8 mouse cellular contexts compared by ENCODE assay signal in genomic region chr12:80574825-80575371, GRCm38 (mm10). TPM values are rescaled to one million over a fixed set of nuclear protein-coding genes. Genes with fewer than 3 reads are reported as not detected.
DNase-seq lines count a peak whose midpoint lies in the region; ATAC-seq and TF ChIP-seq lines count a peak whose summit lies in the region.

No protein-coding gene starts in this region.

- TF ChIP-seq CTCF in liver, postnatal 0 days (IDR thresholded peaks at IDR 0.05; ENCODE audit: low read depth): no peak

- no peak for TF ChIP-seq EP300 in liver, postnatal 0 days (IDR thresholded peaks at IDR 0.05; ENCODE audit: low read depth)

- H3K27me3 ChIP-seq in forebrain, embryonic 13.5 days: no peaks in the 10 kb centered on the region
- H3K27me3 ChIP-seq in hindbrain, embryonic 16.5 days (replicated peaks; ENCODE audit: control insufficient read depth, insufficient read depth, low read length): no peaks in the 10 kb centered on the region
- no peaks in the 10 kb centered on the region for H3K27me3 ChIP-seq in neural tube, embryonic 12.5 days (replicated peaks)
- H3K27me3 ChIP-seq in liver, postnatal 0 days (ENCODE audit: insufficient read depth, low read length): no peaks in the 10 kb centered on the region

- peak overlapping the region; percentile 5; the same call in 1 of the 2 replicates for H3K9ac ChIP-seq in forebrain, embryonic 13.5 days
- peak overlapping the region; percentile 5; the same call in 1 of the 2 replicates for H3K9ac ChIP-seq in hindbrain, embryonic 16.5 days (ENCODE audit: low read depth, low read length)
- peak overlapping the region; percentile 26; the same call in 1 of the 2 replicates for H3K9ac ChIP-seq in neural tube, embryonic 12.5 days
- H3K9ac ChIP-seq in liver, postnatal 0 days (replicated peaks): no peak overlapping the region

- 32% methylated on average over 15 of the region's 15 CpGs for WGBS in forebrain, embryonic 13.5 days
- WGBS in hindbrain, embryonic 16.5 days: 25% methylated on average over 15 of the region's 15 CpGs
- 22% methylated on average over 15 of the region's 15 CpGs for WGBS in neural tube, embryonic 12.5 days
- 39% methylated on average over 15 of the region's 15 CpGs for WGBS in liver, postnatal 0 days (ENCODE audit: insufficient replicate concordance)

- H3K36me3 ChIP-seq in forebrain, embryonic 13.5 days (ENCODE audit: poor library complexity, severe bottlenecking): peaks cover 23% of the 10 kb centered on the region
- no peaks in the 10 kb centered on the region for H3K36me3 ChIP-seq in hindbrain, embryonic 16.5 days (ENCODE audit: control insufficient read depth, insufficient read depth, low read length)
- no peaks in the 10 kb centered on the region; the same call in 1 of the 2 replicates for H3K36me3 ChIP-seq in neural tube, embryonic 12.5 days
- H3K36me3 ChIP-seq in liver, postnatal 0 days (replicated peaks; ENCODE audit: insufficient read depth, low read length): no peaks in the 10 kb centered on the region

- H3K4me3 ChIP-seq in forebrain, embryonic 13.5 days: no peak overlapping the region
- H3K4me3 ChIP-seq in hindbrain, embryonic 16.5 days (ENCODE audit: low read length): no peak overlapping the region
- H3K4me3 ChIP-seq in neural tube, embryonic 12.5 days: no peak overlapping the region
- H3K4me3 ChIP-seq in liver, postnatal 0 days (ENCODE audit: low read depth, low read length): no peak overlapping the region

- no peak for ATAC-seq in forebrain, embryonic 13.5 days
- ATAC-seq in hindbrain, embryonic 16.5 days: peak; percentile 50; the same call in 1 of the 2 replicates
- no peak for ATAC-seq in neural tube, embryonic 12.5 days (ENCODE audit: low FRiP score, low read depth)
- no peak for ATAC-seq in liver, postnatal 0 days

- H3K27ac ChIP-seq in forebrain, embryonic 13.5 days: peak overlapping the region; percentile 44; the same call in 1 of the 2 replicates
- H3K27ac ChIP-seq in hindbrain, embryonic 16.5 days (ENCODE audit: low read depth, low read length): peak overlapping the region; percentile 62
- no peak overlapping the region; the same call in 1 of the 2 replicates for H3K27ac ChIP-seq in neural tube, embryonic 12.5 days
- no peak overlapping the region for H3K27ac ChIP-seq in liver, postnatal 0 days (ENCODE audit: low read depth)

- H3K9me3 ChIP-seq in forebrain, embryonic 13.5 days (replicated peaks): no peaks in the 10 kb centered on the region
- no peaks in the 10 kb centered on the region for H3K9me3 ChIP-seq in hindbrain, embryonic 16.5 days (ENCODE audit: control insufficient read depth, low read length)
- H3K9me3 ChIP-seq in neural tube, embryonic 12.5 days: no peaks in the 10 kb centered on the region
- H3K9me3 ChIP-seq in liver, postnatal 0 days (ENCODE audit: low read length): no peaks in the 10 kb centered on the region

- peak; percentile 32 for DNase-seq in kidney, postnatal 14 days
- no peak for DNase-seq in kidney, adult 9 months
- no peak for DNase-seq in embryo, embryonic 10.5 days (ENCODE audit: low spot score)
- DNase-seq in urinary bladder, postnatal 10 days (ENCODE audit: low spot score): no peak
- no peak for DNase-seq in liver, postnatal 0 days

- no peak overlapping the region for H3K4me2 ChIP-seq in forebrain, embryonic 13.5 days
- H3K4me2 ChIP-seq in hindbrain, embryonic 16.5 days (ENCODE audit: low read length): peak overlapping the region; percentile 10
- H3K4me2 ChIP-seq in neural tube, embryonic 12.5 days (replicated peaks): peak overlapping the region; percentile 30
- H3K4me2 ChIP-seq in liver, postnatal 0 days (ENCODE audit: low read depth, low read length): no peak overlapping the region

- H3K4me1 ChIP-seq in forebrain, embryonic 13.5 days: peaks cover 10% of the 10 kb centered on the region; the same call in 1 of the 2 replicates
- H3K4me1 ChIP-seq in hindbrain, embryonic 16.5 days (ENCODE audit: control insufficient read depth, insufficient read depth, low read depth, low read length): peaks cover 8% of the 10 kb centered on the region
- peaks cover 10% of the 10 kb centered on the region; the same call in 1 of the 2 replicates for H3K4me1 ChIP-seq in neural tube, embryonic 12.5 days
- no peaks in the 10 kb centered on the region for H3K4me1 ChIP-seq in liver, postnatal 0 days (ENCODE audit: insufficient read depth)

RNA-seq across cellular contexts. Expression of gene Galnt16, which starts 56.8 kb away (rescaled TPM):
- 21.7 and 28.6 TPM in 2 replicates for polyA plus RNA-seq in forebrain, embryonic 13.5 days (2015; fragmentation: Nextera tagmentation; extraction: Ambion mirVana)
- polyA plus RNA-seq in hindbrain, embryonic 16.5 days (2015; fragmentation: Nextera tagmentation; extraction: Ambion mirVana): 34.0 and 35.9 TPM in 2 replicates
- polyA plus RNA-seq in neural tube, embryonic 12.5 days (2016; fragmentation: Nextera tagmentation; extraction: Ambion mirVana): 21.7 and 22.6 TPM in 2 replicates
- 0.09 and 0.15 TPM in 2 replicates for polyA plus RNA-seq in liver, postnatal 0 days (2015; fragmentation: Nextera tagmentation; extraction: Ambion mirVana)

Comparison
In these comparisons a context has a peak if more than half of its experiments do, and no peak if none do; other contexts are left out.
1. H3K27ac ChIP-seq: peak in forebrain, embryonic 13.5 days (single experiment) and hindbrain, embryonic 16.5 days (single experiment); none in neural tube, embryonic 12.5 days (single experiment) and liver, postnatal 0 days (single experiment).
2. H3K4me2 ChIP-seq: peak in hindbrain, embryonic 16.5 days (single experiment) and neural tube, embryonic 12.5 days (single experiment); none in forebrain, embryonic 13.5 days (single experiment) and liver, postnatal 0 days (single experiment).
3. RNA of gene Galnt16, which starts 56.8 kb away (polyA plus RNA-seq): 34.0 to 35.9 TPM in hindbrain, embryonic 16.5 days, 21.7 to 22.6 TPM in neural tube, embryonic 12.5 days and 21.7 to 28.6 TPM in forebrain, embryonic 13.5 days; 0.09 to 0.15 TPM in liver, postnatal 0 days; every median in the first group is over 10 times any median in the second.